Mouse (Mus musculus) myocyte (in vitro differentiated cells): ENCODE measurements at regions not wholly inside any gene's neighbourhood (a gene's known extent, or its start where the extent isn't known, plus 50 kb on each side); places are given as distances from the start of the nearest gene placed in this dataset.
A peak's percentile ranks its signal among the peaks of the same experiment; 100 is the strongest.

Source experiments
- H3K27me3 ChIP-seq: one replicate; pipeline ENCODE4 v1.6.1; 2011; ENCODE audit not compliant: control insufficient read depth, insufficient read depth, insufficient read length
- H3K36me3 ChIP-seq: one replicate; pipeline ENCODE4 v1.6.1; 2011; ENCODE audit not compliant: control insufficient read depth, insufficient read depth
- H3K4me2 ChIP-seq: one replicate; pipeline ENCODE4 v1.6.1; 2011; ENCODE audit warnings: low read depth, control low read depth
- H3K4me3 ChIP-seq: one replicate; pipeline ENCODE4 v1.5.1; 2011; ENCODE audit warnings: mild to moderate bottlenecking, control low read depth, moderate library complexity
- H3K79me2 ChIP-seq: one replicate; pipeline ENCODE4 v1.6.1; 2011; ENCODE audit not compliant: control insufficient read depth, insufficient read depth
- H3ac ChIP-seq: one replicate; pipeline ENCODE4 v1.6.1; 2011; ENCODE audit not compliant: control insufficient read depth, insufficient read length
- CEBPB ChIP-seq: IDR thresholded peaks from 2 replicates; pipeline ENCODE4 v1.6.1; 2011; ENCODE audit warnings: mild to moderate bottlenecking, moderate library complexity; ENCODE audit not compliant: poor library complexity, insufficient read depth, severe bottlenecking
- E2F4 ChIP-seq: IDR thresholded peaks from one replicate; pipeline ENCODE4 v1.6.1; 2011; ENCODE audit warnings: mild to moderate bottlenecking, control low read depth, moderate library complexity; ENCODE audit not compliant: insufficient read depth
- MAX ChIP-seq: IDR thresholded peaks from one replicate; pipeline ENCODE4 v1.6.1; 2011; ENCODE audit warnings: low read depth, mild to moderate bottlenecking, control low read depth
- MYOD1 ChIP-seq, 3 experiments: IDR thresholded peaks; one replicate each; pipeline ENCODE4 v1.6.1; 2011; ENCODE audit warnings: control low read depth in 2 of 3, low read depth in 2 of 3, mild to moderate bottlenecking in 2 of 3, moderate library complexity in 1 of 3; ENCODE audit not compliant: insufficient read length in 2 of 3, control insufficient read depth in 1 of 3
- MYOG ChIP-seq, 3 experiments: IDR thresholded peaks; one replicate each; pipeline ENCODE4 v1.6.1; 2011; ENCODE audit warnings: control low read depth in 2 of 3, low read depth in 2 of 3, mild to moderate bottlenecking in 2 of 3; ENCODE audit not compliant: insufficient read length in 2 of 3, control insufficient read depth in 1 of 3, insufficient read depth in 1 of 3
- POLR2A ChIP-seq: IDR thresholded peaks from one replicate; pipeline ENCODE4 v1.6.1; 2011; ENCODE audit warnings: low read depth, mild to moderate bottlenecking, control low read depth, moderate library complexity; ENCODE audit not compliant: insufficient read length
- POLR2AphosphoS2 ChIP-seq: IDR thresholded peaks from one replicate; pipeline ENCODE4 v1.6.1; 2011; ENCODE audit warnings: low read depth, control low read depth; ENCODE audit not compliant: insufficient read length
- REST ChIP-seq: IDR thresholded peaks from one replicate; pipeline ENCODE4 v1.6.1; 2011; ENCODE audit warnings: mild to moderate bottlenecking, control low read depth, moderate library complexity; ENCODE audit not compliant: insufficient read depth, insufficient read length
- SRF ChIP-seq: IDR thresholded peaks from one replicate; pipeline ENCODE4 v1.6.1; 2011; ENCODE audit warnings: low read depth; ENCODE audit not compliant: control insufficient read depth, insufficient read length
- TCF12 ChIP-seq: IDR thresholded peaks from one replicate; pipeline ENCODE4 v1.6.1; 2011; ENCODE audit warnings: mild to moderate bottlenecking, control low read depth; ENCODE audit not compliant: poor library complexity, insufficient read depth, severe bottlenecking
- TCF3 ChIP-seq: IDR thresholded peaks from one replicate; pipeline ENCODE4 v1.6.1; 2011; ENCODE audit warnings: low read depth, control low read depth; ENCODE audit not compliant: insufficient read length
- USF1 ChIP-seq: IDR thresholded peaks from one replicate; pipeline ENCODE4 v1.6.1; 2011; ENCODE audit warnings: low read depth, mild to moderate bottlenecking, control low read depth, moderate library complexity

DNA sequence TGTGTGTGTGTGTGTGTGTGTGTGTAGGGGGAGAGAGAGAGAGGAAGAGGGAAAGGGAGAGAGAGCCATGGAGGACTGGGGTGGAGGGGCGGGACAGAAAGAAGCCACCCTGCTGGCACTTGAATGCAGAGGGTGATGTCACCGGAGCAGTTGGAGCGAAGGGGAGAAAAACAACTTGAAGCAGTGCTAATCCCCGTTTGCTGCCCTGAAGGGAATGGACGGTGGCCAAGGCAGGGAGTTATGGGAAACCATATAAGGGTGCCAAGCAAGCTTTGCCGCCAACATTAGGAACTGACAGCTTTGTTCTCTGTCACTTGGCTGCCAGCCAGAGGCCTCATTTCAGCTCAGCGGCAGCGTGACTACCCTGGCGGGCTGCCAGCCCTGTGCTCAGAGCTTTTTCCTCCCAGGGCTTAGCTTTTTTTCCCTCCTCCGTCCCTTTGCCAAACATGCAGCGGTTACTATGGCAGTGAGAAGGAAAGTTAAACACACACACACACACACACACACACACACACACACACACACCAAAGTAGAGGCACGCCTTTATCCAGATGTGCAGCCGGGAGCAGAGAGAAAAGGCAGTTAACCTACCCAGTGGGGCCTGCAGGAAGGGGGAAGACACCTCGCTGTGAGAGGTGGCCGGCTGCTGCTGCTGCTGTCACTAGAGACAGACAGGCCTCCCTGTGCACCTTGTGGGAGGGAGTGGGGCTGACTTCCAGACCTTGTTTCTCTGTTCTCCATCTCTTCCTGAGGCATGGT lies 72.7 kb upstream of the Irf2bp2 start:
- Histone ChIP-seq H3ac (no peak overlapping the region), H3K27me3 (no peaks in the 10 kb centered on the region), H3K79me2 (no peaks in the 10 kb centered on the region), H3K36me3 (no peaks in the 10 kb centered on the region), H3K4me3 (peak overlapping the region; percentile 25), H3K4me2 (peak overlapping the region; percentile 100)
- peak; percentile 23 for TF ChIP-seq USF1
- TF ChIP-seq REST = no peak
- TF ChIP-seq MYOG (IDR thresholded peaks at IDR 0.05; ENCODE audit: control insufficient read depth in 1 of 3, insufficient read depth in 1 of 3, insufficient read length in 2 of 3, low read depth in 2 of 3) = peak in 1 of 3 experiments; percentile 53
- TF ChIP-seq POLR2A = no peak
- TF ChIP-seq E2F4 = no peak
- peak in 1 of 3 experiments; percentile 56 for TF ChIP-seq MYOD1 (IDR thresholded peaks at IDR 0.05; ENCODE audit: control insufficient read depth in 1 of 3, insufficient read length in 2 of 3, low read depth in 2 of 3)
- no peak for TF ChIP-seq MAX
- TF ChIP-seq TCF3 = no peak
- peak; percentile 30 for TF ChIP-seq POLR2AphosphoS2
- 0 out of 2 replicates have a peak, but pooled peaks have one; percentile 16 for TF ChIP-seq CEBPB
- TF ChIP-seq TCF12 = no peak
- peak; percentile 99 for TF ChIP-seq SRF

DNA sequence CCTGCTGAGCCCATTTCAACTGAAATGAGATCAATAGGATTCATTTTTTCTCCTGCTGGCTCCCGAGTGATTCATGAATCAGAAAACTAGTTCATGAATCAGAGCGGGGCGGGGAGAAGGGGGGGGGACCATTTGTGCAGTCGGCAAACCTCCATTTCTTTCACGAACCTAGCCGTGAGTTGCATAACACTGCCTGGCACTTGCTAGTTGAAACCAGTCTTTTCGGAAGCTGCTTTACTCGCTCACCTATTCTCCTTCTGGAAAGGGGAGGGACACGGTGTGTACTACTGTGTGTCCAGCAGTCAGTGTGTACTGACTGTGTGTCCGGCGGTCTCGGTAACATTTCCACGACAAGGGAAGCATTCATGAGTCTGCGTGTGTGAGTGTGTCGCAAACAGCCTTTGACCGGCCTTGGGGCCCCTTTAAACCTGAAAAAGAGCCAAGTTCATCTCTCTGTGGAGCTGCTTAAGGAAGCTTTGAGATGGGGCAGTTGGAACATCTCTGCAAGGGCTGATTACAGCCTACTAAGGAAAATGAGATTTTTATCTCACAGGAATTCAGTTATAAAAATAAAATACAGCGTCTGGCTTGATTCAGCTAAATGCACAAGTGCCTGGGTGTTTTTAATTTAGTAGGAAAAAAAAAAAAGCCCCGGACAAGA lies 71.9 kb upstream of the Irf2bp2 start:
- no peaks in the 10 kb centered on the region for H3K36me3 ChIP-seq
- TF ChIP-seq TCF12 (no peak), POLR2A (peak; percentile 27), CEBPB (peak; percentile 87)
- H3K27me3 ChIP-seq = no peaks in the 10 kb centered on the region
- peak overlapping the region; percentile 100 for H3K4me2 ChIP-seq
- peak overlapping the region; percentile 25 for H3K4me3 ChIP-seq
- H3K79me2 ChIP-seq = no peaks in the 10 kb centered on the region
- no peak overlapping the region for H3ac ChIP-seq

DNA sequence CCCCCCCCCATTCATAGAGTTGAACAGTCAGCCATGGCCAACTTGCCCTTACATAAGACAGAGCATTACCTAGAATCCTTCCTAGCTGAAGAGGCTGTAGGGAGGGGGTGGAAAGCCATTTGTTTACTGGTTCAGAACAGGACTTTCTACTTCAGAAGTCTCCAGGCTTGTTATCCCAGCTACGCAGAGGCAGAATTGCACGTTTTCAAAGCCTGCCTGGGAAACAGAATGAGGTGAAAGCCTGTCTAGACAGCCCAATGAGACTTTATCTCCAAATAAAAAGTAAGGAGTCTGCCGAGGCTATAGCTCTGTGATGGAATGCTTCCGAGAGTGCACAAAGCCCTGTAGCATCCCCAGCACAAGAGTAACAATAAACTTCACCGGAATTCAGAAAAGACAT lies 71.1 kb upstream of the Irf2bp2 start:
- no peak overlapping the region for H3ac ChIP-seq
- H3K4me2 ChIP-seq = peak overlapping the region; percentile 100

DNA sequence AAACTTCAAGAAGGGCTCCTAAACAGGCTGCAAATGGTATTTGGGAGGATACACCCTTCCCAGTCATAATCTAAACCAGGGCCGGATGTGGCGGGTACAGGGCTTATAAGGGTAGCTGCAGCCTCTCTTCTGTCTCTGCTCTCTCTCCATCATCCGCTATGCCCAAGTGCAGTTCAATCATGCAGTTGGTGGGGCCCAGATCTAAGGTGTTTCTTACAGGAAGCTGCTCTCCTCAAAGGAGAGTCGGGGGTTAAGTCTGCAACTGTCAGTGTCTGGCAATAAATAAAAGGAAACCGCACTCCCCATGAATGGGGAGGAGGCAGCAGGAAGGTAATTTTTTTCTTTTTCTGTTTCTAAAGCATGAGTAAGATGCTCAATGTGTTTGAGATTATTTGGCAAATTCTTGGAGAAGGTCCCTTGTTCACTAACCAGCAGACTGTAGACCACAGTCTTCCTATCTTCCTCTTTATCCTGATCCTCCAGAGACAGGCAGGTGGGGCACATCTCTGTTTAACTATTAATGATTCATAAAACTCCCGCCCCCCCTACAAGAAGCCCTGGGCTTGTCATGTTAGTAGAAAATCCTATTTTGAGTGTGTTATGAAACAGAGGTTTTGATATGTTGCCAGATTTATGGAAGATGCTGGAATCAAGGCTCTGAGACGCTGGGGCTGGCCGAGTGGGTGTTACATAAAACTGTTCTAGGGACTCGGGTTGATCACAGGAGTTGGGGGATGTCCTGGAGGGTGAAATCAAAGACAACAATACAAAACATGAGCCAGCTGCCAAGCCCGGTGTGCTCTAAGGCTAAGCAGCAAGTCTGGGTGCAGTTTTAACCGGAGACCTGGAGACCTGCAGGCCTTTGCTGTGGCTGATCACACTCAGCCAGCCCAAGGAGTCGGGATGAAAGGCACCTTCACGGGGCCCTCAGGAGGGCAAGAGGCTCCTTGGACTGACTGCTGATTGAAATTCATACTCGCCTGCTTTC lies 69.3 kb upstream of the Irf2bp2 start:
- no peaks in the 10 kb centered on the region for H3K36me3 ChIP-seq
- H3K27me3 ChIP-seq = no peaks in the 10 kb centered on the region
- peak overlapping the region; percentile 31 for H3K4me2 ChIP-seq
- H3ac ChIP-seq = no peak overlapping the region
- TF ChIP-seq CEBPB = no peak
- no peaks in the 10 kb centered on the region for H3K79me2 ChIP-seq
- no peak overlapping the region for H3K4me3 ChIP-seq

More for the DNA sequence above, 71.1 kb upstream of the Irf2bp2 start:
- TF ChIP-seq MYOG (IDR thresholded peaks at IDR 0.05; ENCODE audit: control insufficient read depth in 1 of 3, insufficient read depth in 1 of 3, insufficient read length in 2 of 3, low read depth in 2 of 3) (no peak), E2F4 (no peak)
- Histone ChIP-seq H3K4me3 (peak overlapping the region; percentile 25), H3K36me3 (no peaks in the 10 kb centered on the region), H3K27me3 (no peaks in the 10 kb centered on the region), H3K79me2 (no peaks in the 10 kb centered on the region)

DNA sequence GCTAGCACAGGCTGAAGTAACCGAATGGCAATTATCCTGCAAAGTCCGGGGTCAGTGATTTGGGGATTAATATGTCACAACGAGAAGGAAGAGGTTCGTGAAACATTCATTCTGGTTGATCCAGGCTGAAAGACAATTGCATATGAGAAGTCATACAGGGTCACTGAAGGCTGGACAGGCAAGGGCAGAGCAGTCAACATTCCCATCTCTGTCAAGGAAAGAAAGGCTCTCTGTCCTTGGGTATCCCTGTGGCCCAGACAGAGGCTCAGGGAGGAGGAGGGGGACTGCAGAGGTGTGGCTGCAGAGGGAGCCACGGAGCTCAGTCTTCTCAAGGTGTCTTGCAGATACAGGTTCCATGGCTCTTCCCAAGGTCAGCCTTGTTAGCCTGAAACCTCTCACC lies 68.4 kb upstream of the Irf2bp2 start:
- H3K79me2 ChIP-seq = no peaks in the 10 kb centered on the region
- H3K36me3 ChIP-seq = no peaks in the 10 kb centered on the region
- TF ChIP-seq SRF = no peak
- no peak for TF ChIP-seq MYOD1 (IDR thresholded peaks at IDR 0.05; ENCODE audit: control insufficient read depth in 1 of 3, insufficient read length in 2 of 3, low read depth in 2 of 3)
- no peak for TF ChIP-seq POLR2AphosphoS2
- TF ChIP-seq TCF3 = no peak
- no peak for TF ChIP-seq POLR2A
- no peak for TF ChIP-seq E2F4
- no peak for TF ChIP-seq USF1
- no peak for TF ChIP-seq TCF12
- TF ChIP-seq MAX = no peak
- no peak for TF ChIP-seq MYOG (IDR thresholded peaks at IDR 0.05; ENCODE audit: control insufficient read depth in 1 of 3, insufficient read depth in 1 of 3, insufficient read length in 2 of 3, low read depth in 2 of 3)
- H3K27me3 ChIP-seq = no peaks in the 10 kb centered on the region
- H3K4me2 ChIP-seq = no peak overlapping the region
- no peak overlapping the region for H3K4me3 ChIP-seq
- no peak overlapping the region for H3ac ChIP-seq
